Mouse (Mus musculus): ENCODE results near the gene Cd34.

The Cd34 gene

GRCm38 (mm10) chr1:194938715-194939114, at the start of gene Cd34:
TSS of gene Cd34 (plus strand) at chr1:194938819.
- DNase-seq: peak in 1 of 2 experiments; percentile 5

- DNase-seq: no peak
Measured at GRCm38 (mm10) chr1:194894513-194894912, 44.1 kb upstream of the Cd34 start.

GRCm38 (mm10) chr1:194895287-194895686, 43.3 kb upstream of the Cd34 start:
- DNase-seq: no peak

DNA sequence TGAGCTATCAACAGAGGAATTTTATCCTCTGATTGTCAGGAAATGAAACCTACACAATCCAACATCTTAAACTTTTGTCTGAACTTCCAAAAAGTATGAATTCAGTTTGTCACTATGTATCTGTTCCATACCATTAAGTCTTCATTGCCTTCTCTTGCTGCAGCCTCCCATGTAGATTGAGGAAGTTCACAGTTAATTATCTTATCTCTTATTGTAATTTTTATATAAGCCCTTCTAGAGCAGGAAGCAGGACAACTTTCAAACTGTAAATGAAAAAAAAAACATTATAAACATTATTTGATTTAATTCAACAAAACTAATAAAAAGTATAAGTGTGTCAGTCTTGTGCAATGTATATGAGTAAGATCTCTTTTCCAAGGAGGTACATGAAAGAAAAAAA, 37.5 kb upstream of the Cd34 start:
- no peak for DNase-seq

- no peak for DNase-seq
Measured at GRCm38 (mm10) chr1:194901826-194902225, 36.8 kb upstream of the Cd34 start.

DNA sequence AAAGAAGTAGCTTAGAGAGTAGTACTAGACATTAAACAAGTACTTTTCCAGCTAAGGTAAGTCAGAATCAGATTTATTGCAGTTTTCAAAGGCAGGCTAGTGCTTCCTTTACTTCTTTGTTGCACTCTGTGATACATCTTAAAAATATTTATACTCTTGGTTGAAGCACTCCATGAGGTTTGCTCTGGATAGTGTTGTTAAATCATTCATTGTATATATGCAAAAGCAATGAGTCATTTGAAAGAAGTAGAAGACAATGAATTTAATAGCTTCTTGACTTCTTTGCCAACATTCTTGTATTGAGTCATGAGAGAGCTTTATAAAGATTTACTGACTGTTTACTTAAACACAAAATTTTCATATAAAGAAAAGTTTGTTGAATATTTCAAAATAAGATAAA, 29.7 kb upstream of the Cd34 start:
- no peak for DNase-seq

GRCm38 (mm10) chr1:194925753-194926350, 12.8 kb upstream of the Cd34 start:
- no peak for DNase-seq

- DNase-seq: no peak
Measured at GRCm38 (mm10) chr1:194927887-194928286, 10.7 kb upstream of the Cd34 start.

DNA sequence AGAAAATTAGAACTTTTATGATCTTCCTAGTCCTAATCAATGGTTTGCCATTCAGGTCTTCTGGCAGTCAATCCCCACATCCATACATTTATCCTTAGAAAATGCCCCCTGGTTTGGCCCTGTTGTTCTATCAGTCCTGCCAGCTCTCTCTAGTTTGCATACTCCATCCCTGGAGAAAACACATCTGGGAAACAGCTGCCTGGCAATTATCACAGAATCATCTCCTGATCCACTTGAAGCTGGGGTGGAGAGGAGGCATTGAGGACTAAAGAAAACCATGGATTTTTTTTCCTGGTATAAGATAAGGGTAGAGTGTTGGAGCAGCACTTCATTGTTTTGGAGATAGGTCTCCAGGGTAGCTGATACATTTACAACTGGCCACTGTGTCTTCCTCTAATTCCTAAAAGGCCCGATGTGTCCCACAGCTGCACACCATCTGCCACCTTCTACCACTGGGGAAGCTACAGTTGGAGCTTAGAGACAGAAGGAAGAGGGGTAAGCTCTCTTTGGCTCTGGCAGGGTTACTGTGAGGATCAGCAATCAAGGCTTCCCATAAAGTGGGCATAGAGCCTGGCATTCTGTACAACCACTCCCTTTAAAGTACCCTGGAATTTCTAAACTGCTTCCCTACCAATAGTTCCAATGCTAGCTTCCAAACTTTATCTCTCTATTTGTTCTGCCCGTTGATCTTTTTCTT, 9.2 kb upstream of the Cd34 start:
- no peak for DNase-seq

- DNase-seq: no peak
Measured at GRCm38 (mm10) chr1:194929972-194930355, 8.7 kb upstream of the Cd34 start.

- DNase-seq: no peak
Measured at GRCm38 (mm10) chr1:194930706-194931105, 7.9 kb upstream of the Cd34 start.

GRCm38 (mm10) chr1:194935351-194935750, 3.3 kb upstream of the Cd34 start:
- DNase-seq: no peak

DNA sequence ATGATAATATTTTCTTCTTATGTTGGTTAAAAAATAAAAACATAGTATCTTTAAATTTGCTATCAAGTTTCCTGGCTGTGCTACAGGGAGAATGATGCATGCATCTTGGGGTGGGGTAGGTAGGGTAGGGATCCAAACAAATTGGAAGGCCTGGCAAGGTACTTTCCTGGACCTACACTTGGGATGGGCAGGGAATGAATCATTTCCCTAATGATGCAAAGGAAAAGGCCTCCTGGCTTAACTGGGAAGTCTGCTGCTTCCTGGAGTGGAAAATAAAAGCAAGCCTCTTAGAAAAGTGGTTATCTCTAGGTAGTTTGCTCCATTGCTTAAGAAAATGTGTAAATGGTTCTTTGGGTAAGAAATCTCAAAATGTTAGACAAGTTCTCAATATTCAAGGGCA, 2.9 kb downstream of the Cd34 start:
- DNase-seq: no peak

DNA sequence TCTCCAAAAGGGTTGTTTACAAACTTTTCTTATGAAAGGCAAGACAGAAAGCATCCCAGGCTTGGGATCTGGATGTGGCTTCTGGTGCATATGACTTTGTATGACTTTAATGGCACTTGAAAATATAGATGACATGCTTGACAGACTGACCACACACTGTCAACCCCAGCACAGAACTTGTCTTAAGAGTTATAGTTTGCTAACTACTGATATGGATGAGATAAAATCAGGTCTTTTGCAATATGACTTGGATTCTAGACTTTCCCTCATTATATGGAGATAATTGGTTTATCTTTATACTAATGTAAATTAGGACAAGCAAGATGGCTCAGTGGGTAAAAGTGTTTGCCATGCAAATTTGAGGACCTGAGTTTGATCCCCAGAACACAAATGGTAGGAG, 4.3 kb downstream of the Cd34 start:
- DNase-seq: no peak

DNA sequence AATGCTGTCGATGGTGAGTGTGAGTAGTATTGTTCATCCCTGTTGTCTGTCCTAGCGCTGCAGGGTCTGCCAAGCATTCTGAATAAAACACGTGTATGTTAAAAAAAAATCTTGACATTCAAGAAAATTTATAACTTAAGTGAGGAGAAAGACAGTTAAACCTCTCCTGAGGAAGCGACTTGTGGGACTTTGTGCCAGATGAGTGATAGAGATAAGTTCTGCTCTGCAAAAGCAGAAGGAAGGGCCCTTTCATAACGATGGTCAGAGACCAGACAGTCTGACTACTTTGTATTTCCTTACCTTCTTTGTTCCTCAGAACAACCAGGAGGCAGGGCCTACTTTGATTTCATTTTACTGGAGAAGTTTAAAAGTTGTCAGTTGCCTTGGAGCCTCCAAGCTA, 4.9 kb downstream of the Cd34 start:
- no peak for DNase-seq

- no peak for DNase-seq
Measured at GRCm38 (mm10) chr1:194945382-194945781, 6.8 kb downstream of the Cd34 start.

DNA sequence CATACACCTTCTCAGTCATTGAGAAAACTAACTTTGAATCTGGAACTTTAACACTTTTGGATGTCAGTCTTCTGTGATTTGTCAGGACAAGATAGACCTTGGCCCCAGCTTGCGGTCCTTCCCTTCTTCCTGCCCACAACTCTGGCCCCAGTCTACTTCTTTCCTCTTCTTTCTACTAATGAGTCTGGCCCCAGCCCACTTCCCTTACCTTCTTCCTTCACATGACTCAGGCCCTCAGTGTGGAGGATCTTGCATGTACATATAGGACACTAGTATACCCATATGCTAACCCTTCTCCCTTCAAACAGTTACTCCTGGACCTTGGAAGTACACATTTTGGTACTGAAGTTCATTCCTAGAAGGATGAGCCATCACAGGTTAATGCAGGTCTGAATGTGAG, 7.8 kb downstream of the Cd34 start:
- no peak for DNase-seq

DNA sequence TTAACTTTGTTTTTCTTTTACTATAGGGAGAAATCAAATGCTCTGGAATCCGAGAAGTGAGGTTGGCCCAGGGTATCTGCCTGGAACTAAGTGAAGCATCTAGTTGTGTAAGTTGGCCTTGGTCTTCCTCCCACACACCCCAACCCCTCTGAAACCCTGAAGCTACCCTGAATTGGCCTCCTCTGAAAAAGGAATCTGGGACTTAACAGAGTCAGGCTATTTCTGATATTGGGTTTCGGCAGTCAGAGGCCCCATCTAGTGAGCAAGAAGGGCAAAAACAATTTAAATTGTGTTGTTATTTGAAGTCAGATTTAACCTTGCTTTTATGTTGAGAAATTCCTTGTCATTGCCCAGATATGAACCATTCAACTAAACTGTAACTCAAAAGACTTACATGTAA, 12.3 kb downstream of the Cd34 start:
- DNase-seq: no peak

GRCm38 (mm10) chr1:194952891-194953290, 14.3 kb downstream of the Cd34 start:
- no peak for DNase-seq

GRCm38 (mm10) chr1:194954694-194955093, 16.1 kb downstream of the Cd34 start:
- DNase-seq: no peak

- no peak for DNase-seq
Measured at GRCm38 (mm10) chr1:194955749-194956148, 17.1 kb downstream of the Cd34 start.

- DNase-seq: no peak
Measured at GRCm38 (mm10) chr1:194957021-194957420, 18.4 kb downstream of the Cd34 start.

- DNase-seq: no peak
Measured at GRCm38 (mm10) chr1:194962181-194962580, 23.6 kb downstream of the Cd34 start.

GRCm38 (mm10) chr1:194962712-194963111, 24.1 kb downstream of the Cd34 start:
- DNase-seq: no peak

DNA sequence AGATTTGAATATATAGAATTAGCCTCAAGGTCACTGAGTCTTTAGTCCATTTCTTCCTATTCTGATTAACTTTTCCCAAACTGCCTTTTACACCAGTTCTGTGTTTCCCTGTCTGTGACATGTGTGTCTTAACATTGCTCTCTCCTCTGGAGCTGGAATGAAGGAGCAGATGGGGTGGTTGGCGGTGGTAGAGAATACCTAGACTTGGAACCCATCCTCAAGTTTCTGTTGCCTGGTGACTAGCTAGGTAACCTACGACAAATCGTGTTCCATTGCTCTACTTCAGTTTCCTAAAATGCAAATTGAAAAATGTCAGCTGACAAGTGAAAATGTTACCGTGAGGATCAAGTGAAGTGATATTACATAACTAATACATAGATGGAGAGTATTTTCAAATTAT, 33.4 kb downstream of the Cd34 start:
- no peak for DNase-seq
